Comparison of ENCODE assay signal across 7 mouse cellular contexts in the genomic region with DNA sequence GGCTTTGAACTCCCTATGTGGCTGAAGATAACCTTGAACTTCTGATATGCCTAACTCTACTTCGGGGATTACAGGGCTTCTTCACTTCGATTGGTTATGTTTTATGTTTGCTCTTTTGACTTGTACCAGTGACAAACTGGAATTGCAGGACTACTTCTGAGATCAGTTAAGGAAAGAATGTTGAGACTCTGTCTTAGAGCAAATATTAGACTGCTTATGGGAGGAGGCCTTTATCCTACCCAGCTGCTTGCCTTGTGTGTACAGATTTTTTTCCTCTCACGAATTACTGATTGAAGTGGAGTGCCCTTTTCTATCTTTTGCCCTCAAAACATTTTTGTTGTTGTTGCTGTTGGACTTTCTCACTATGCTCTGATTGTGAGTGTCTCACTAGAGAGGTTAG. TPM values are rescaled to one million over a fixed set of nuclear protein-coding genes. Genes with fewer than 3 reads are reported as not detected.
DNase-seq lines count a peak whose midpoint lies in the region; ATAC-seq and TF ChIP-seq lines count a peak whose summit lies in the region.

No protein-coding gene starts in this region.

- H3K9me3 ChIP-seq in forebrain, embryonic 13.5 days (replicated peaks) = no peaks in the 10 kb centered on the region
- no peaks in the 10 kb centered on the region for H3K9me3 ChIP-seq in limb, embryonic 14.5 days (ENCODE audit: control insufficient read depth, low read length)
- no peaks in the 10 kb centered on the region for H3K9me3 ChIP-seq in stomach, embryonic 16.5 days (replicated peaks; ENCODE audit: control insufficient read depth, low read length)

- H3K9ac ChIP-seq in forebrain, embryonic 13.5 days = peak overlapping the region; percentile 78
- H3K9ac ChIP-seq in limb, embryonic 14.5 days (ENCODE audit: low read depth, low read length, severe bottlenecking) = no peak overlapping the region
- peak overlapping the region; percentile 91 for H3K9ac ChIP-seq in stomach, embryonic 16.5 days (ENCODE audit: low read length)

- peak; percentile 25 for DNase-seq in lung, postnatal 25 days (ENCODE audit: low spot score)
- DNase-seq in lung, adult 18-20 months = no peak
- DNase-seq in limb, embryonic 14.5 days (ENCODE audit: low spot score) = no peak
- DNase-seq in right cerebral cortex, postnatal 25 days = no peak

- H3K4me2 ChIP-seq in forebrain, embryonic 13.5 days = peak overlapping the region; percentile 81
- peak overlapping the region; percentile 76 for H3K4me2 ChIP-seq in limb, embryonic 14.5 days (replicated peaks; ENCODE audit: low read depth, low read length, severe bottlenecking)
- H3K4me2 ChIP-seq in stomach, embryonic 16.5 days (ENCODE audit: low read depth, low read length) = peak overlapping the region; percentile 55

- H3K36me3 ChIP-seq in forebrain, embryonic 13.5 days (ENCODE audit: poor library complexity, severe bottlenecking) = peaks cover 12% of the 10 kb centered on the region
- H3K36me3 ChIP-seq in limb, embryonic 14.5 days (ENCODE audit: control insufficient read depth, insufficient read depth, low read length) = 0 out of 2 replicates have a peak, but pooled peaks cover 3% of the 10 kb centered on the region
- H3K36me3 ChIP-seq in stomach, embryonic 16.5 days (ENCODE audit: control insufficient read depth, insufficient read depth, low read length) = no peaks in the 10 kb centered on the region

- peaks cover 39% of the 10 kb centered on the region for H3K4me1 ChIP-seq in forebrain, embryonic 13.5 days
- H3K4me1 ChIP-seq in limb, embryonic 14.5 days (ENCODE audit: control insufficient read depth, insufficient read depth, low read length) = no peaks in the 10 kb centered on the region
- peaks cover 13% of the 10 kb centered on the region; the same call in 1 of the 2 replicates for H3K4me1 ChIP-seq in stomach, embryonic 16.5 days (ENCODE audit: control insufficient read depth, insufficient read depth, low read length)

- H3K27ac ChIP-seq in forebrain, embryonic 13.5 days = no peak overlapping the region
- no peak overlapping the region for H3K27ac ChIP-seq in limb, embryonic 14.5 days (replicated peaks; ENCODE audit: low read depth, low read length)
- peak overlapping the region; percentile 92 for H3K27ac ChIP-seq in stomach, embryonic 16.5 days (ENCODE audit: low read length)

- no peak for TF ChIP-seq POLR2A in limb, embryonic 14.5 days (IDR thresholded peaks at IDR 0.05; ENCODE audit: borderline replicate concordance, extremely low read depth, insufficient read depth, insufficient read length)

- peak overlapping the region; percentile 77 for H3K4me3 ChIP-seq in forebrain, embryonic 13.5 days
- peak overlapping the region; percentile 70 for H3K4me3 ChIP-seq in limb, embryonic 14.5 days (replicated peaks; ENCODE audit: low read length)
- peak overlapping the region; percentile 79 for H3K4me3 ChIP-seq in stomach, embryonic 16.5 days (replicated peaks; ENCODE audit: low read length)

- no peak for ATAC-seq in forebrain, embryonic 13.5 days
- no peak for ATAC-seq in limb, embryonic 14.5 days (ENCODE audit: low FRiP score, low read depth)
- no peak for ATAC-seq in stomach, embryonic 16.5 days (ENCODE audit: insufficient read depth, low FRiP score)
- no peak for ATAC-seq in frontal cortex, adult (ENCODE audit: low TSS enrichment)

- peaks cover 17% of the 10 kb centered on the region for H3K27me3 ChIP-seq in forebrain, embryonic 13.5 days
- H3K27me3 ChIP-seq in limb, embryonic 14.5 days (ENCODE audit: control insufficient read depth, insufficient read depth, low read length) = no peaks in the 10 kb centered on the region
- H3K27me3 ChIP-seq in stomach, embryonic 16.5 days (ENCODE audit: control insufficient read depth, insufficient read depth, low read length) = no peaks in the 10 kb centered on the region

- WGBS in forebrain, embryonic 13.5 days = 63% methylated on average over 3 of the region's 3 CpGs
- whole genome bisulfite sequencing in limb, embryonic 14.5 days = 70% methylated on average over 3 of the region's 3 CpGs
- WGBS in stomach, embryonic 16.5 days = 36% methylated on average over 3 of the region's 3 CpGs

RNA-seq across cellular contexts. Expression of a gene that starts 1.4 kb away (rescaled TPM):
- polyA plus RNA-seq in forebrain, embryonic 13.5 days (2015; fragmentation: Nextera tagmentation; extraction: Ambion mirVana) = 48.9 and 51.9 TPM in 2 replicates
- polyA plus RNA-seq in limb, embryonic 14.5 days (2012; rRNA removed) = 67.0 and 68.8 TPM in 2 replicates
- polyA plus RNA-seq in limb, embryonic 14.5 days (2014; fragmentation: Nextera tagmentation; extraction: Ambion mirVana) = 122 and 133 TPM in 2 replicates
- 139 and 150 TPM in 2 replicates for polyA plus RNA-seq in stomach, embryonic 16.5 days (2015; fragmentation: Nextera tagmentation; extraction: Ambion mirVana)
